Mouse (Mus musculus) ES-E14 (cell line): ENCODE data around the gene Bicdl1.

ENCODE experiments used
- MAFK ChIP-seq: IDR thresholded peaks from 2 replicates; pipeline ENCODE4 v1.6.1; 2014; ENCODE audit warnings: mild to moderate bottlenecking, low read depth, low read length, inconsistent platforms; ENCODE audit not compliant: insufficient read depth
- ZC3H11A ChIP-seq: IDR thresholded peaks from 2 replicates; pipeline ENCODE4 v1.6.1; 2012; ENCODE audit warnings: low read depth, mild to moderate bottlenecking, inconsistent platforms, low read length, borderline replicate concordance

DNA sequence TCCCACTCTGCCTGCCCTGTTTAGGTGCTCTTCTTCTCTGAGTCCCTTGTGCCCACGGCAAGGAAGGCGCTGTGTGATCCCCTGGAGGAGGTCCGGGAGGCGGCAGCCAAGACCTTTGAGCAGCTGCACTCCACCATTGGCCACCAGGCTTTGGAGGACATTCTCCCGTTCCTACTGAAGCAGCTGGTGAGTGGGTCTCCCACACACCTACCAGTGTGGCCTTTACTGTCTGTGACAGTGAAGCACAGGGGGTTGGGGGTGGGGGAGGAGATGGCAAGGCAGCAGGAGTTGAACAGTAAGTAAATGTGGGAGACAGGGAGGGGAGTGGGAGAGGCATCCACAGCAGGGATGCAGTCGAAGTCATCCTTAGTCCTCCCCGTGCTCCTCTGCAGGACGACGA lies 118.1 kb downstream of the Bicdl1 start:
- no peak for TF ChIP-seq MAFK
- TF ChIP-seq ZC3H11A, result no peak
